Mouse (Mus musculus): ENCODE measurements around the gene Adamts20. TPM values are rescaled to one million over a fixed set of nuclear protein-coding genes. Genes with fewer than 3 reads are reported as not detected.

The Adamts20 gene
- total and polyA plus RNA-seq, 3 experiments = 2.1 to 3.6 TPM; not detected in 1

GRCm38 (mm10) chr15:94457636-94458390 is 7.4 kb downstream of the Adamts20 start:
- no peak overlapping the region for H3K9ac ChIP-seq (ENCODE audit: control insufficient read depth, low read depth, low read length, poor library complexity, severe bottlenecking)
- no peaks in the 10 kb centered on the region for H3K9me3 ChIP-seq (replicated peaks; ENCODE audit: insufficient read depth, low read length)
- H3K79me2 ChIP-seq (ENCODE audit: control insufficient read depth, insufficient read depth, low read length, poor library complexity) = no peaks in the 10 kb centered on the region
- H3K4me3 ChIP-seq (ENCODE audit: control insufficient read depth in 1 of 2, insufficient read depth in 1 of 2, low read depth in 2 of 2, low read length in 2 of 2) = no peak overlapping the region
- TF ChIP-seq MAFK (IDR thresholded peaks at IDR 0.05; ENCODE audit: borderline replicate concordance, low read depth, low read length) (no peak), JUND (IDR thresholded peaks at IDR 0.05; ENCODE audit: low read depth, low read length) (no peak), TCF12 (IDR thresholded peaks at IDR 0.05; ENCODE audit: low read depth, low read length) (no peak), CTCF (IDR thresholded peaks at IDR 0.05 in 2 of 3, conservative IDR thresholded peaks at IDR 0.05 in 1 of 3; ENCODE audit: control insufficient read depth in 1 of 3, insufficient read depth in 1 of 3, low read depth in 2 of 3, low read length in 3 of 3, poor library complexity in 1 of 3, severe bottlenecking in 1 of 3) (no peak), SMC3 (IDR thresholded peaks at IDR 0.05; ENCODE audit: low read depth, low read length) (no peak), GABPA (IDR thresholded peaks at IDR 0.05; ENCODE audit: low read depth, low read length) (no peak), ZNF384 (IDR thresholded peaks at IDR 0.05; ENCODE audit: low read depth, low read length) (no peak), CHD2 (IDR thresholded peaks at IDR 0.05; ENCODE audit: low read length) (no peak), EP300 (IDR thresholded peaks at IDR 0.05; ENCODE audit: low read depth in 1 of 2, low read length in 2 of 2) (no peak), MAX (IDR thresholded peaks at IDR 0.05; ENCODE audit: low read length) (no peak), SIN3A (IDR thresholded peaks at IDR 0.05; ENCODE audit: low read length) (no peak), ZKSCAN1 (IDR thresholded peaks at IDR 0.05; ENCODE audit: low read depth, low read length) (no peak), NELFE (IDR thresholded peaks at IDR 0.05; ENCODE audit: low read depth, low read length) (no peak), ZMIZ1 (IDR thresholded peaks at IDR 0.05; ENCODE audit: low read depth, low read length) (no peak), MEF2A (IDR thresholded peaks at IDR 0.05; ENCODE audit: extremely low read depth, insufficient replicate concordance, low read depth, low read length, poor library complexity, severe bottlenecking) (no peak), E2F4 (IDR thresholded peaks at IDR 0.05; ENCODE audit: borderline replicate concordance, low read depth, low read length) (no peak), MYB (IDR thresholded peaks at IDR 0.05; ENCODE audit: low read depth, low read length) (no peak), USF1 (IDR thresholded peaks at IDR 0.05; ENCODE audit: low read depth, low read length) (no peak)
- no peak for DNase-seq (ENCODE audit: low read depth, low spot score)
- peaks cover 0 to 5% of the 10 kb centered on the region in 2 experiments; a peak in 3 of 4 replicates for H3K27me3 ChIP-seq (ENCODE audit: control insufficient read depth in 1 of 2, insufficient read depth in 2 of 2, low read length in 2 of 2)
- H3K36me3 ChIP-seq (ENCODE audit: control insufficient read depth in 1 of 2, insufficient read depth in 2 of 2, low read length in 2 of 2) = peaks cover 0 to 7% of the 10 kb centered on the region in 2 experiments; a peak in 2 of 4 replicates
- no peak overlapping the region for H3K27ac ChIP-seq (ENCODE audit: control insufficient read depth, low read depth, low read length)
- H3K4me1 ChIP-seq (ENCODE audit: control insufficient read depth in 1 of 2, insufficient read depth in 2 of 2, low read length in 2 of 2) = peaks cover 5 to 7% of the 10 kb centered on the region in 2 experiments

GRCm38 (mm10) chr15:94452848-94453247 is 12.4 kb downstream of the Adamts20 start:
- H3K79me2 ChIP-seq (ENCODE audit: control insufficient read depth, insufficient read depth, low read length, poor library complexity) = no peaks in the 10 kb centered on the region
- H3K4me1 ChIP-seq (ENCODE audit: control insufficient read depth in 1 of 2, insufficient read depth in 2 of 2, low read length in 2 of 2) = peaks cover 7 to 12% of the 10 kb centered on the region in 2 experiments
- H3K4me3 ChIP-seq (ENCODE audit: control insufficient read depth in 1 of 2, insufficient read depth in 1 of 2, low read depth in 2 of 2, low read length in 2 of 2) = no peak overlapping the region
- peaks cover 0 to 14% of the 10 kb centered on the region in 2 experiments; a peak in 2 of 4 replicates for H3K36me3 ChIP-seq (ENCODE audit: control insufficient read depth in 1 of 2, insufficient read depth in 2 of 2, low read length in 2 of 2)
- H3K27me3 ChIP-seq (ENCODE audit: control insufficient read depth in 1 of 2, insufficient read depth in 2 of 2, low read length in 2 of 2) = no peaks in the 10 kb centered on the region
- DNase-seq (ENCODE audit: low read depth, low spot score) = peak; percentile 85
- H3K9me3 ChIP-seq (replicated peaks; ENCODE audit: insufficient read depth, low read length) = no peaks in the 10 kb centered on the region
- no peak overlapping the region for H3K27ac ChIP-seq (ENCODE audit: control insufficient read depth, low read depth, low read length)
- no peak overlapping the region for H3K9ac ChIP-seq (ENCODE audit: control insufficient read depth, low read depth, low read length, poor library complexity, severe bottlenecking)
- no peak for TF ChIP-seq NRF1 (IDR thresholded peaks at IDR 0.05; ENCODE audit: insufficient read depth, low read depth, low read length, poor library complexity, severe bottlenecking)
- TF ChIP-seq USF1 (IDR thresholded peaks at IDR 0.05; ENCODE audit: low read depth, low read length) = 0 out of 2 replicates have a peak, but pooled peaks have one; percentile 13
- TF ChIP-seq SIN3A (IDR thresholded peaks at IDR 0.05; ENCODE audit: low read length) = peak; percentile 36; the same call in 1 of the 2 replicates
- TF ChIP-seq NELFE (IDR thresholded peaks at IDR 0.05; ENCODE audit: low read depth, low read length) = no peak
- 0 out of 2 replicates have a peak, but pooled peaks have one; percentile 40 for TF ChIP-seq HCFC1 (IDR thresholded peaks at IDR 0.05; ENCODE audit: low read depth, low read length)
- peak; percentile 92 for TF ChIP-seq TAL1 (IDR thresholded peaks at IDR 0.05; ENCODE audit: low read length)
- no peak for TF ChIP-seq POLR2A (IDR thresholded peaks at IDR 0.05; ENCODE audit: control insufficient read depth in 1 of 2, insufficient read depth in 1 of 2, low read depth in 1 of 2, low read length in 2 of 2, poor library complexity in 1 of 2)
- TF ChIP-seq POLR2AphosphoS5 (IDR thresholded peaks at IDR 0.05; ENCODE audit: borderline replicate concordance, low read depth, low read length) = no peak
- peak; percentile 60; the same call in 1 of the 2 replicates for TF ChIP-seq MYB (IDR thresholded peaks at IDR 0.05; ENCODE audit: low read depth, low read length)
- no peak for TF ChIP-seq CHD1 (IDR thresholded peaks at IDR 0.05; ENCODE audit: low read depth, low read length)
- no peak for TF ChIP-seq ZMIZ1 (IDR thresholded peaks at IDR 0.05; ENCODE audit: low read depth, low read length)
- 0 out of 2 replicates have a peak, but pooled peaks have one; percentile 23 for TF ChIP-seq ELF1 (IDR thresholded peaks at IDR 0.05; ENCODE audit: low read depth, low read length)
- no peak for TF ChIP-seq MXI1 (IDR thresholded peaks at IDR 0.05; ENCODE audit: low read depth, low read length)
- peak; percentile 74; the same call in 1 of the 2 replicates for TF ChIP-seq MYC (IDR thresholded peaks at IDR 0.05; ENCODE audit: low read depth, low read length)
- no peak for TF ChIP-seq UBTF (IDR thresholded peaks at IDR 0.05; ENCODE audit: borderline replicate concordance, insufficient read depth, low read depth, low read length)
- peak; percentile 96 for TF ChIP-seq TCF12 (IDR thresholded peaks at IDR 0.05; ENCODE audit: low read depth, low read length)
- TF ChIP-seq ZKSCAN1 (IDR thresholded peaks at IDR 0.05; ENCODE audit: low read depth, low read length) = no peak
- no peak for TF ChIP-seq RAD21 (IDR thresholded peaks at IDR 0.05; ENCODE audit: low read depth, low read length)

Data from MEL (cell line).